Mouse (Mus musculus): Measurements from ENCODE around the gene Cdc6.

- TF ChIP-seq EP300 (optimal IDR thresholded peaks at IDR 0.05), result no peak
- TF ChIP-seq CTCF (IDR thresholded peaks at IDR 0.05; ENCODE audit: low read depth), result peak; percentile 86
Measured at GRCm38 (mm10) chr11:98909654-98910053, 2.1 kb downstream of the Cdc6 start.
